Mouse (Mus musculus): ENCODE data around the gene Elp6. TPM values are rescaled to one million over a fixed set of nuclear protein-coding genes. Genes with fewer than 3 reads are reported as not detected.

The Elp6 gene
- polyA plus RNA-seq, 1 experiment from 2014 or later: 41.5 TPM

GRCm38 (mm10) chr9:110296867-110297627 is 7.9 kb upstream of the Elp6 start:
- Histone ChIP-seq H3K27me3 (ENCODE audit: control insufficient read depth, insufficient read depth, low read length) (no peaks in the 10 kb centered on the region), H3K9me3 (ENCODE audit: control insufficient read depth, low read length) (0 out of 2 replicates have a peak, but pooled peaks cover 4% of the 10 kb centered on the region), H3K4me2 (ENCODE audit: low read depth, severe bottlenecking) (no peak overlapping the region), H3K9ac (ENCODE audit: low read length) (no peak overlapping the region), H3K4me1 (ENCODE audit: control insufficient read depth, insufficient read depth, low read length) (no peaks in the 10 kb centered on the region), H3K27ac (replicated peaks; ENCODE audit: low read depth, low read length) (no peak overlapping the region), H3K36me3 (ENCODE audit: control insufficient read depth, insufficient read depth, low read length) (no peaks in the 10 kb centered on the region), H3K4me3 (ENCODE audit: low read depth, low read length) (no peak overlapping the region)
- ATAC-seq (ENCODE audit: insufficient number of reproducible peaks, low FRiP score, low TSS enrichment, low read depth): peak; percentile 67
- peak; percentile 92 for DNase-seq (ENCODE audit: low spot score)
- 11% methylated on average over 5 of the region's 5 CpGs for WGBS

DNA sequence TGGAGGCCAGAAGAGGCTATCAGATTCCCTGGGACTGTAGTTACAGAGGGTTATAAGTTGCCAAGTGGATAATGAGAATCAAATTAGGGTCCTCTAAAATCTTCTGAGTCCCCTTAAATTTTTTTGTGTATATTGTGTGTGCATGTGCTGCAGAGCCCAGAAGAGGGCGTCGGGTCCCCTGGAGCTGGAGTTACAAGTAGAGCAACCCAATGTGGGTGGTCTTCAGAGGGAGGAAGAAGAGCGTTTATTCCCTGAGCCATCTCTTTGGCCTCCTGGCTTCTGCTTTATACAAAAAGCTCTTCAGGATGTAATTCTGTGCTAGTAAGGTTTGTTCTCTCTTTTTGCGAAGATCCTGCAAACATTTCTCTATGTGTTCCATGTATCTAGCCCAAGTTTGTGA is 457 bp upstream of the Elp6 start:
- peak overlapping the region; percentile 75 for H3K9ac ChIP-seq (ENCODE audit: low read length)
- H3K27ac ChIP-seq (replicated peaks; ENCODE audit: low read depth, low read length): peak overlapping the region; percentile 84
- H3K36me3 ChIP-seq (ENCODE audit: control insufficient read depth, insufficient read depth, low read length): no peaks in the 10 kb centered on the region
- no peaks in the 10 kb centered on the region for H3K27me3 ChIP-seq (ENCODE audit: control insufficient read depth, insufficient read depth, low read length)
- ATAC-seq (ENCODE audit: insufficient number of reproducible peaks, low FRiP score, low TSS enrichment, low read depth) (peak; percentile 33; the same call in 1 of the 2 replicates), DNase-seq (ENCODE audit: low spot score) (peak; percentile 68)
- 4% methylated on average over 4 of the region's 4 CpGs for WGBS
- 0 out of 2 replicates have a peak, but pooled peaks cover 4% of the 10 kb centered on the region for H3K9me3 ChIP-seq (ENCODE audit: control insufficient read depth, low read length)
- peak overlapping the region; percentile 58 for H3K4me3 ChIP-seq (ENCODE audit: low read depth, low read length)
- peak overlapping the region; percentile 64 for H3K4me2 ChIP-seq (ENCODE audit: low read depth, severe bottlenecking)
- no peaks in the 10 kb centered on the region for H3K4me1 ChIP-seq (ENCODE audit: control insufficient read depth, insufficient read depth, low read length)

DNA sequence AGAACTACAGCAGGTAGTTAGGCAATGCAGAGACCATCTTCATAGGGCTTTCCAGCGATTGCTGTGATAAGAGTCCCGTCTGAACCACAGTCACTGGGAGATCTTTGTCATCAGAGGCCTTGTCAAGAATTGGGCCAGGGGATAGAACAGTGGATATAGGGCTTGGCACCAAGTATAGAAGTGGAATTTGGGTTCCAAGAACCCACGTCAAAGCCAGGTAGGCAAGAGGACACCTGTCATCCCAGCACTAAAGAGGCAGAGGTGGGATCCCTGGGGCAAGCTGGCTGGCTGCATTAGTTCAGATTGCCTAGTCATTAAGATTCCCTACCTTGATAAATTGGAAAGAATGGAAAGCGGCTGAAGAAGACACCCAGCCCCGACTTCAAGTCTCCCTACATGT is 1.4 kb downstream of the Elp6 start:
- Histone ChIP-seq H3K4me3 (ENCODE audit: low read depth, low read length) (no peak overlapping the region), H3K4me2 (ENCODE audit: low read depth, severe bottlenecking) (no peak overlapping the region; the same call in 1 of the 2 replicates), H3K27ac (replicated peaks; ENCODE audit: low read depth, low read length) (no peak overlapping the region), H3K9me3 (ENCODE audit: control insufficient read depth, low read length) (0 out of 2 replicates have a peak, but pooled peaks cover 4% of the 10 kb centered on the region), H3K36me3 (ENCODE audit: control insufficient read depth, insufficient read depth, low read length) (peaks cover 2% of the 10 kb centered on the region; the same call in 1 of the 2 replicates), H3K27me3 (ENCODE audit: control insufficient read depth, insufficient read depth, low read length) (no peaks in the 10 kb centered on the region), H3K9ac (ENCODE audit: low read length) (no peak overlapping the region), H3K4me1 (ENCODE audit: control insufficient read depth, insufficient read depth, low read length) (no peaks in the 10 kb centered on the region)
- WGBS: 88% methylated on average over 5 of the region's 5 CpGs
- DNase-seq (ENCODE audit: low spot score): no peak
- no peak for ATAC-seq (ENCODE audit: insufficient number of reproducible peaks, low FRiP score, low TSS enrichment, low read depth)

GRCm38 (mm10) chr9:110314706-110315105 is 9.7 kb downstream of the Elp6 start:
- ATAC-seq (ENCODE audit: insufficient number of reproducible peaks, low FRiP score, low TSS enrichment, low read depth): no peak

DNA sequence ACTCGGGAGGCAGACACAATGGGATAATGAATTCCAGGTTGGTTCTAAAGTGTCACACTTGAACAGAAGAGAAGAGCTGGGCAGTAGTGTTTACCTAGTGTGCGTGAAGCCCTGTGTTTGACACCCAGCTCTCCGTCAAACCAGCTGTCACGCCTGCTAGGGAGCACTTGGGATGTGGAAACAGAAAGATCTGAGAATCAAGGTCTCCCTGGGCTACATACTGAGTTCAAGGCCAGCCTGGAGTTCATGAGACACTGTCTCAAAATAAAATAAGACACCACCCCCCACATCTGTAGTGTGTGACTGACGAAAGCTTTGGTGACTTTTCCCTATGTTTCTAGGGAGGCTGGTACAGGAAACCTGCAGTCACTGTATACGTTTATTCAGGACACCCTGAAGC is 10.4 kb downstream of the Elp6 start:
- ATAC-seq (ENCODE audit: insufficient number of reproducible peaks, low FRiP score, low TSS enrichment, low read depth) (no peak), DNase-seq (ENCODE audit: low spot score) (no peak)
- H3K27ac ChIP-seq (replicated peaks; ENCODE audit: low read depth, low read length): no peak overlapping the region
- WGBS: 93% methylated on average over 6 of the region's 6 CpGs
- H3K9ac ChIP-seq (ENCODE audit: low read length): no peak overlapping the region
- H3K9me3 ChIP-seq (ENCODE audit: control insufficient read depth, low read length): no peaks in the 10 kb centered on the region
- H3K27me3 ChIP-seq (ENCODE audit: control insufficient read depth, insufficient read depth, low read length): no peaks in the 10 kb centered on the region
- no peak overlapping the region for H3K4me3 ChIP-seq (ENCODE audit: low read depth, low read length)
- peaks cover 14% of the 10 kb centered on the region for H3K36me3 ChIP-seq (ENCODE audit: control insufficient read depth, insufficient read depth, low read length)
- H3K4me1 ChIP-seq (ENCODE audit: control insufficient read depth, insufficient read depth, low read length): no peaks in the 10 kb centered on the region
- no peak overlapping the region for H3K4me2 ChIP-seq (ENCODE audit: low read depth, severe bottlenecking)

More at GRCm38 (mm10) chr9:110314706-110315105, 9.7 kb downstream of the Elp6 start:
- H3K9me3 ChIP-seq (ENCODE audit: control insufficient read depth, low read length): no peaks in the 10 kb centered on the region
- H3K36me3 ChIP-seq (ENCODE audit: control insufficient read depth, insufficient read depth, low read length): peaks cover 16% of the 10 kb centered on the region
- WGBS: 87% methylated on average over 5 of the region's 5 CpGs
- H3K4me2 ChIP-seq (ENCODE audit: low read depth, severe bottlenecking): no peak overlapping the region
- H3K9ac ChIP-seq (ENCODE audit: low read length): no peak overlapping the region
- H3K27ac ChIP-seq (replicated peaks; ENCODE audit: low read depth, low read length): no peak overlapping the region
- no peak overlapping the region for H3K4me3 ChIP-seq (ENCODE audit: low read depth, low read length)
- H3K27me3 ChIP-seq (ENCODE audit: control insufficient read depth, insufficient read depth, low read length): no peaks in the 10 kb centered on the region
- no peak for DNase-seq (ENCODE audit: low spot score)
- H3K4me1 ChIP-seq (ENCODE audit: control insufficient read depth, insufficient read depth, low read length): no peaks in the 10 kb centered on the region

DNA sequence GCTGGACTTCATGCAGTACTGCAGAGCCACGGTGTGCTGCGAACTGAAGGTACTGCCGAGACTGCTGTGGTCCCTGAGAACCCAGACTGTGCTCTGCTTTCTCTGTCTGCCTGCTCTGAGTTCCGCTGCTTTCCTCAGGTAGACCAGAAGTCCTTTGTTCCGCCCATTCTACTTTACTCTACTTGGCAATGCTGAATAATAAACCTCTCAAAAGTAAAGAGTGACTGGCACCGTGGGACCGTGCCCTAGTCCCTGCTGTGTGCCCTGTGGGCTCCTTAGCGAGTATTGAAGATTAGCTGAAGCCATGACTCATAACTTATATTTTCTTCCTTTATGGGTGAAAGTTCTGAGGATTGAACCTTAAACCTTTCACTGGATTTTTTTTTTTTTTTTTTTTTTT is 10.9 kb downstream of the Elp6 start:
- H3K9ac ChIP-seq (ENCODE audit: low read length): no peak overlapping the region
- H3K4me1 ChIP-seq (ENCODE audit: control insufficient read depth, insufficient read depth, low read length): no peaks in the 10 kb centered on the region
- no peak for DNase-seq (ENCODE audit: low spot score)
- WGBS: 95% methylated on average over 8 of the region's 8 CpGs
- no peaks in the 10 kb centered on the region for H3K9me3 ChIP-seq (ENCODE audit: control insufficient read depth, low read length)
- H3K36me3 ChIP-seq (ENCODE audit: control insufficient read depth, insufficient read depth, low read length): peaks cover 18% of the 10 kb centered on the region
- H3K27ac ChIP-seq (replicated peaks; ENCODE audit: low read depth, low read length): no peak overlapping the region
- H3K4me2 ChIP-seq (ENCODE audit: low read depth, severe bottlenecking): no peak overlapping the region
- no peak for ATAC-seq (ENCODE audit: insufficient number of reproducible peaks, low FRiP score, low TSS enrichment, low read depth)
- H3K4me3 ChIP-seq (ENCODE audit: low read depth, low read length): no peak overlapping the region
- H3K27me3 ChIP-seq (ENCODE audit: control insufficient read depth, insufficient read depth, low read length): no peaks in the 10 kb centered on the region

- WGBS: 96% methylated on average over 8 of the region's 8 CpGs
- Histone ChIP-seq H3K27me3 (ENCODE audit: control insufficient read depth, insufficient read depth, low read length) (no peaks in the 10 kb centered on the region), H3K27ac (replicated peaks; ENCODE audit: low read depth, low read length) (no peak overlapping the region), H3K4me3 (ENCODE audit: low read depth, low read length) (no peak overlapping the region), H3K4me2 (ENCODE audit: low read depth, severe bottlenecking) (no peak overlapping the region), H3K9me3 (ENCODE audit: control insufficient read depth, low read length) (no peaks in the 10 kb centered on the region), H3K4me1 (ENCODE audit: control insufficient read depth, insufficient read depth, low read length) (no peaks in the 10 kb centered on the region), H3K9ac (ENCODE audit: low read length) (no peak overlapping the region), H3K36me3 (ENCODE audit: control insufficient read depth, insufficient read depth, low read length) (peaks cover 16% of the 10 kb centered on the region)
- DNase-seq (ENCODE audit: low spot score) (no peak), ATAC-seq (ENCODE audit: insufficient number of reproducible peaks, low FRiP score, low TSS enrichment, low read depth) (no peak)
Measured at GRCm38 (mm10) chr9:110316503-110316902, 11.5 kb downstream of the Elp6 start.

DNA sequence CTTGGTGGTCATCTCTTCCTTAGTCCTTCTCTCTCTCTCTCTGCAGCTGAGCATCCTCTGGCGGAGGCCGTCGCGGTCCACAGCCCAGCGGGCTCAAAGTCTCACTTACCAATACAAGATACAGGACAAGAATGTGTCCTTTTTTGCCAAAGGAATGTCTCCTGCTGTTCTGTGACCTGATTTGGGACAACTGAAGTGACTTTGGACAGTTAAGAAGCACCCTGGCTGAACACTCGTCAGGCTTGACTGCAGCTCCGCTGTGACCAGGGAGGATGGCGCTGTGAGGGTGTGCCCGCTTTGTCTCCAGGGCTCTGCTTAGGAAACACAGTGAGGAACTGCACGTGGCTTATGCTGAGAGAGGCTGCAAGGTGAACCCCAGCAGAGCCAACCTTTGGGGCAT is 15.8 kb downstream of the Elp6 start:
- no peak overlapping the region for H3K4me2 ChIP-seq (ENCODE audit: low read depth, severe bottlenecking)
- ATAC-seq (ENCODE audit: insufficient number of reproducible peaks, low FRiP score, low TSS enrichment, low read depth) (no peak), DNase-seq (ENCODE audit: low spot score) (no peak)
- 95% methylated on average over 10 of the region's 10 CpGs for WGBS
- no peaks in the 10 kb centered on the region for H3K4me1 ChIP-seq (ENCODE audit: control insufficient read depth, insufficient read depth, low read length)
- H3K9me3 ChIP-seq (ENCODE audit: control insufficient read depth, low read length): no peaks in the 10 kb centered on the region
- H3K27me3 ChIP-seq (ENCODE audit: control insufficient read depth, insufficient read depth, low read length): no peaks in the 10 kb centered on the region
- no peak overlapping the region for H3K9ac ChIP-seq (ENCODE audit: low read length)
- H3K36me3 ChIP-seq (ENCODE audit: control insufficient read depth, insufficient read depth, low read length): peaks cover 11% of the 10 kb centered on the region
- no peak overlapping the region for H3K4me3 ChIP-seq (ENCODE audit: low read depth, low read length)
- no peak overlapping the region for H3K27ac ChIP-seq (replicated peaks; ENCODE audit: low read depth, low read length)

Measured in limb, embryonic 11.5 days (tissue).